Mouse (Mus musculus): ENCODE measurements at regions not wholly inside any gene's neighbourhood (a gene's known extent, or its start where the extent isn't known, plus 50 kb on each side); places are given as distances from the start of the nearest gene placed in this dataset.

DNA sequence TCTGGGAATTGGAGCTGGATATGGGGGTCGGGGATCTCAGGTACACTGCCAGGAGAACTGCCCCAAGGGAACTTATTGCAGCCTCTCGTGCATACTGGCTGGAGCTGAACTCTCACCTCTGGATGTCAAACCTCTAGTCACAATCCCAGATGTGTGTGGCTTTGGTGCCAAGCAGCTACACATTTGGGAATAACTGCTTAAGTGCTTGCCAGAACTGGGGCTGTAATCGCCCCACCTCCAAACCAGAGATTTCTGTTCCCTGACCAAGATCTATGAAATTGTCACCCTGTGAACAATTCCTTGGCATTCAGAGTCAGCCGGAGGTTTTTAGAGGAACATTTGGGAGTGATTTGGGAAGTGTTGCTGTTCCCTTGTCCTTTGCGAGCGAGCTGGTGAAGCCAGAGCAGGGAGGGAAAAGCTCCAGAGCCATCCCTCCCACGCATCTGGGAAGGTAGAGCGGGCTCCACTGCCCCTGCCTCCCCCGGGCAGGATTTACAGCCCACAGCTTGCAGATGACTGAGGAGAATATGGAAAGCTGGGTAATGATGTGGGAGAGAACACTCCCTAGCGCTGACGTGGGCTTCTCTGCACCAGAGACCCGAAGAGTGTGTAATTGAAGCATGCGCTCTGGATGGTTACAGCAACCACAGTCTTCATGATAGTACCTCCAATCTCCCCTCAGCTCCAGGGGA, 336.1 kb downstream of the Rps24 start:
- TF ChIP-seq CTCF (IDR thresholded peaks at IDR 0.05; ENCODE audit: extremely low read depth, insufficient read length, insufficient replicate concordance, low read depth, low read length) = no peak
- no peak for TF ChIP-seq POLR2A (IDR thresholded peaks at IDR 0.05; ENCODE audit: low read depth, low read length)

Measured in small intestine, adult 2 months (tissue).